Mouse (Mus musculus) midbrain, embryonic 16.5 days (tissue): Measurements from ENCODE around the gene Sacs. TPM values are rescaled to one million over a fixed set of nuclear protein-coding genes. Genes with fewer than 3 reads are reported as not detected.
A peak's percentile ranks its signal among the peaks of the same experiment; 100 is the strongest.

Experiments
- ATAC-seq: fragments of 200-750 bp; cut with Nextera tagmentation; 2 replicates; pipeline ENCODE4 v1.8.0; 2017; ENCODE audit warnings: moderate TSS enrichment
- H3K27ac ChIP-seq: fragments of 300-500 bp; sonication (generic); 2 replicates; pipeline ENCODE4 v1.5.1; 2014; ENCODE audit warnings: mild to moderate bottlenecking, low read length, mixed read lengths
- H3K27me3 ChIP-seq: fragments of 300-500 bp; sonication (generic); 2 replicates; pipeline ENCODE4 v1.6.1; 2014; ENCODE audit warnings: low read depth, low read length, mixed read lengths; ENCODE audit not compliant: control insufficient read depth, insufficient read depth
- H3K36me3 ChIP-seq: fragments of 300-500 bp; sonication (generic); 2 replicates; pipeline ENCODE4 v1.6.1; 2014; ENCODE audit warnings: mild to moderate bottlenecking, low read length, moderate library complexity, mixed read lengths; ENCODE audit not compliant: control insufficient read depth, insufficient read depth
- H3K4me1 ChIP-seq: fragments of 300-500 bp; sonication (generic); 2 replicates; pipeline ENCODE4 v1.6.1; 2014; ENCODE audit warnings: mild to moderate bottlenecking, low read length, mixed read lengths; ENCODE audit not compliant: control insufficient read depth, insufficient read depth
- H3K4me2 ChIP-seq: fragments of 300-500 bp; sonication (generic); 2 replicates; pipeline ENCODE4 v1.6.1; 2014; ENCODE audit warnings: mild to moderate bottlenecking, low read length, mixed read lengths
- H3K4me3 ChIP-seq: fragments of 300-500 bp; sonication (generic); 2 replicates; pipeline ENCODE4 v1.5.1; 2014; ENCODE audit warnings: low read depth, mild to moderate bottlenecking, low read length, moderate library complexity, mixed read lengths
- H3K9ac ChIP-seq: fragments of 300-500 bp; sonication (generic); 2 replicates; pipeline ENCODE4 v1.6.1; 2014; ENCODE audit warnings: low read depth, low read length, mixed read lengths
- H3K9me3 ChIP-seq: fragments of 300-500 bp; sonication (generic); replicated peaks from 2 replicates; pipeline ENCODE4 v1.6.1; 2014; ENCODE audit warnings: mild to moderate bottlenecking, low read length, mixed read lengths; ENCODE audit not compliant: control insufficient read depth, poor library complexity, severe bottlenecking
- WGBS: fragments of 180-500 bp; shearing (Covaris S2); extraction: QIAGEN DNeasy Blood & Tissue Kit; methylation state at CpG from one replicate; pipeline ENCODE4 v1.1.7; 2014; 5-methylcytosine and 5-hydroxymethylcytosine counted together
- polyA plus RNA-seq: library from polyadenylated mRNA; unstranded; fragments of >200 nt; fragmentation: Nextera tagmentation; extraction: Ambion mirVana; gene quantifications from 2 replicates; pipeline ENCODE4 v1.2.1, GENCODE M21; 2015

Gene Sacs
- polyA plus RNA-seq, 1 experiment from 2014 or later: 7.0 TPM

DNA sequence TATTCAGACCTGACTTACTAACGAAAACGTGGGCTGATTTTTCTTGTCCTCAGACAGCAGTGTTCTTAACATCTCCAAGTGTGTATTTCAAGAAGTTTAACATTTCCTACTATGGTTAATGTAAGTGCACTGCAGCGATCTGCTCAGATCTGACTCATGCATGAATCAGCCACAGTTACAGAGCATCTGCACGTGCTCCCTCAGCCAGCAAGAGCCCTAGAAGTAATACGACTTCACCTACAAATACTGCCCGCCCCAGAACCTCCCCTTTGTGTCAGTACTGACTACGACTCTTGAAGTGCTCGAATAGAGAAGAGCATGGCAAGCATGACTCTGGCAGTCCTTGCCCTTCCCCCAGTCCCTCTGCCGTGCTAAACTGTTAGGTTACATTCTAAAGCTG lies 100.5 kb downstream of the Sacs start:
- Histone ChIP-seq H3K4me3 (no peak overlapping the region), H3K27me3 (no peaks in the 10 kb centered on the region), H3K36me3 (no peaks in the 10 kb centered on the region), H3K9ac (no peak overlapping the region), H3K4me2 (no peak overlapping the region), H3K27ac (no peak overlapping the region), H3K4me1 (no peaks in the 10 kb centered on the region), H3K9me3 (no peaks in the 10 kb centered on the region)
- ATAC-seq: no peak
- 80% methylated on average over 9 of the region's 9 CpGs for WGBS

DNA sequence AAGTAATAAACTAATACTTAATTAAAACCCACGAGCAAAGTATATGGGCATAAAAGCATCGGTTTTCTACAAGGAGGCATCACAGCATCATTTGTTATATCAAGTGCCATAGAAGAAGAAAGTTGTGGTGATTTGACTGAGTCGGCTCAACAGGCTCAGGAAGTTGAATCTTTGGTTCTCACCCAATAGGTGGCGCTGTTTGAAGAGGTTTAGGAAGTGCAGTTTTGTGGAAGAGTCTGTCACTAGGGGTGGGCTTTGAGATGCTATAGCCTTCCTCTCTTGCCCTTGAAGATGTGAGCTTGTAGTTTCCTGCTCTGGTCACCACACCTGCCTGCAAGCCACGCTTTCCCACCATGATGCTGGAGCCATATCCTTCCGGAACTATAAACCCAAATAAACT lies 104.4 kb downstream of the Sacs start:
- Histone ChIP-seq H3K4me3 (no peak overlapping the region), H3K4me2 (no peak overlapping the region), H3K36me3 (no peaks in the 10 kb centered on the region), H3K9ac (no peak overlapping the region), H3K27me3 (no peaks in the 10 kb centered on the region), H3K9me3 (peaks cover 7% of the 10 kb centered on the region; the same call in 1 of the 2 replicates), H3K4me1 (no peaks in the 10 kb centered on the region), H3K27ac (no peak overlapping the region)
- 36% methylated on average over 6 of the region's 6 CpGs for WGBS
- ATAC-seq: no peak

GRCm38 (mm10) chr14:61246444-61246843 lies 108.2 kb downstream of the Sacs start:
- H3K27me3 ChIP-seq: no peaks in the 10 kb centered on the region
- H3K36me3 ChIP-seq: no peaks in the 10 kb centered on the region
- peaks cover 9% of the 10 kb centered on the region; the same call in 1 of the 2 replicates for H3K9me3 ChIP-seq
- H3K4me1 ChIP-seq: no peaks in the 10 kb centered on the region
- H3K27ac ChIP-seq: no peak overlapping the region
- no peak overlapping the region for H3K4me3 ChIP-seq
- WGBS: 88% methylated on average over 3 of the region's 3 CpGs
- no peak overlapping the region for H3K9ac ChIP-seq
- H3K4me2 ChIP-seq: no peak overlapping the region
- ATAC-seq: no peak

GRCm38 (mm10) chr14:61252596-61253388 lies 114.5 kb downstream of the Sacs start:
- Histone ChIP-seq H3K4me2 (no peak overlapping the region), H3K27me3 (no peaks in the 10 kb centered on the region), H3K4me3 (no peak overlapping the region), H3K27ac (no peak overlapping the region), H3K4me1 (no peaks in the 10 kb centered on the region), H3K9ac (no peak overlapping the region), H3K36me3 (no peaks in the 10 kb centered on the region), H3K9me3 (peaks cover 2% of the 10 kb centered on the region; the same call in 1 of the 2 replicates)
- 89% methylated on average over 15 of the region's 15 CpGs for WGBS
- ATAC-seq: no peak

DNA sequence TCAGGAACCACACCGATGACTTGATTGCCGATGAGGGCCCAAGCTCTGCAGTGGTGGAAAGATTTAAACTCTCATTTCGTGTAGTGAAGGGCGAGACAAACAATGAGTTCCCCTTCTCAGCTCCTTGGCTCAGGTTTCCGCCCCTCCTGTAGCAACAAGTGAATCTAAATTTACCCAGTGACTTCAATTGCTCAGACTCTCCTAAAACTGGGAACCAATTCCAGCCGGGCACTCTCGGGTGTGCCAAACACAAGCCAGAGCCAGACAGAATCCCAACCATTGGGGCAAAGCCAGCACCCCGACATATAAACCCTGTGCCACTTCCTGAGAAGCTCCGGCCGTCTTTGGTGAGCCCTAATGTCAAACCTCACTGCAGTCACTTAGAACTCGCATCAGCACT lies 120.1 kb downstream of the Sacs start, which contains the start of gene Sgcg:
Gene Sgcg, minus strand, starts transcription at position 139 of the 400 bp plus-strand sequence.
- H3K9ac ChIP-seq: no peak within 1 kb of the TSS
- H3K27me3 ChIP-seq: no peaks in the 10 kb centered on the region
- no peak within 1 kb of the TSS for H3K27ac ChIP-seq
- H3K9me3 ChIP-seq: no peaks in the 10 kb centered on the region
- H3K36me3 ChIP-seq: no peaks in the 10 kb centered on the region
- no peak within 1 kb of the TSS for H3K4me2 ChIP-seq
- no peak for ATAC-seq
- WGBS: 75% methylated on average over 11 of the region's 11 CpGs
- no peaks in the 10 kb centered on the region for H3K4me1 ChIP-seq
- no peak within 1 kb of the TSS for H3K4me3 ChIP-seq

GRCm38 (mm10) chr14:61259084-61259483 lies 120.8 kb downstream of the Sacs start:
- Histone ChIP-seq H3K9me3 (no peaks in the 10 kb centered on the region), H3K36me3 (no peaks in the 10 kb centered on the region), H3K27ac (no peak overlapping the region), H3K4me2 (no peak overlapping the region), H3K4me1 (no peaks in the 10 kb centered on the region), H3K4me3 (no peak overlapping the region), H3K27me3 (no peaks in the 10 kb centered on the region), H3K9ac (no peak overlapping the region)
- ATAC-seq: no peak
- 74% methylated on average over 3 of the region's 3 CpGs for WGBS

DNA sequence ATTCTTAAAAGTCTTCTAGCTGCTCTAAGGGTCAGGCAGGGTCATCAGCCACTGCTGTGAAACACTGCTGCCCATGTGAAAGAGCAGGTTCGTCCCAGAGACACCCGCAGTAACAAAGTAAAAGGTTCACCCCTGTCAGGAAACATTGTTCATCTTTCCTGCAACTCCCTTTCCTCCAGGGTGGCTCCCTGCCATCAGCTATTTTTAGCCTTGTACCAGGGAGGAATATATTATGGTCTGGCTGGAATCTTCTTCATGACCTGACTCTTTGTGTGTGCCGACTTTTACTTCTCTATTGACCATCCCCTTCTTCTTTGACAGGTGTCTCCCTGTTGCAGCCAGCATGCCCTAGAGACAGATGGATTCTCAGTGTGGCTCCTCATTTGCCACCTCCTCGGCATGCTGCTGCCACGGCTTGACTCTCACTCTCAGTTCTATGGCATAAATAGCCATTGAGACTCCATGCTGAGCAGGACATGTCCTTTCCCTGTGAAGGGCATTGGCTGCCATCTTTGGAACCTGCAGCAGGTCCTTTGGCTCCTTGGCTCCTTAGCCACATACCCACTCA lies 129.7 kb downstream of the Sacs start:
- no peak overlapping the region for H3K4me3 ChIP-seq
- no peaks in the 10 kb centered on the region for H3K9me3 ChIP-seq
- H3K36me3 ChIP-seq: no peaks in the 10 kb centered on the region
- H3K27ac ChIP-seq: no peak overlapping the region
- no peak overlapping the region for H3K9ac ChIP-seq
- no peaks in the 10 kb centered on the region for H3K4me1 ChIP-seq
- no peak for ATAC-seq
- H3K4me2 ChIP-seq: no peak overlapping the region
- WGBS: 63% methylated on average over 5 of the region's 5 CpGs
- H3K27me3 ChIP-seq: no peaks in the 10 kb centered on the region

DNA sequence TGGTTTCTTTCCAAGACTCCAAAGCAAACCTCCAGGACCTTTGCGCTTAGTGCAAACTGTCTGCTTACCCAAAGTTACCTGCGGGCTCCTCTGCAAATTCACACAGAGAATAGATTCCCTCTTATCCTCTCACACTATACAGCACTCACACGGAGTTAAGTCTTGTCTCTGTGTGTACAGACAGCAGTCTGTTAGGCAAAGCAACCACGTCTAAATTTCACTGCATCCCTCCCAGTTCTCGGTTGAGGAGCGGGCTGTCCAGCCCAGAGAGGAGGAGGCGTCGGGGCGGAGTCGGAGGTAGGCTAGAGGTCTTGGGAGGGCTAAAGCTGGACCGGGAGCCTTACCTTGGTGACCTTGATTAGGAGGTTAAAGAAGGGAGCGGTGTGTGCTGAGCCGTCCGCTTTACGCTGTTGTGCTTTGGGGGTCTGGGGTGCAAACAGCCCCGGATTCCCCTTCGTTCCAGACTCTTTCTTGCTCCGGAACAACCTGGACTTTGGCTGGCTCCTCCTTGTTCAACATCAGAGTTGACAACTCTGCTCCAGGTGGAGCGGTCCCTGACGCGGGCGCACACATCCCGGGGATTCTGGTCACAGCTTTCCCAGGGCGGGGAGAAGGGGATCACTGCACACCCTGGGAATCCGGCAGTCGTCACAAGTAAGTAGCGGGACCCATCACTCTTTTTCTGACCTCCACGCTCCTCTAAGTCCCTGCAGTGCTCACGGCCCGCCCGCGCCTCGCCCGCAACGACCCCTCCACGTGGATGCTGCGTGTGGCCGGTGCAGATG lies 136.3 kb downstream of the Sacs start:
- Histone ChIP-seq H3K4me1 (peaks cover 8% of the 10 kb centered on the region), H3K4me2 (peak overlapping the region; percentile 57), H3K9me3 (no peaks in the 10 kb centered on the region), H3K27me3 (peaks cover 16% of the 10 kb centered on the region), H3K9ac (no peak overlapping the region), H3K27ac (no peak overlapping the region), H3K36me3 (no peaks in the 10 kb centered on the region), H3K4me3 (peak overlapping the region; percentile 27)
- WGBS: 7% methylated on average over 38 of the region's 38 CpGs
- ATAC-seq: peak; percentile 42; the same call in 1 of the 2 replicates

DNA sequence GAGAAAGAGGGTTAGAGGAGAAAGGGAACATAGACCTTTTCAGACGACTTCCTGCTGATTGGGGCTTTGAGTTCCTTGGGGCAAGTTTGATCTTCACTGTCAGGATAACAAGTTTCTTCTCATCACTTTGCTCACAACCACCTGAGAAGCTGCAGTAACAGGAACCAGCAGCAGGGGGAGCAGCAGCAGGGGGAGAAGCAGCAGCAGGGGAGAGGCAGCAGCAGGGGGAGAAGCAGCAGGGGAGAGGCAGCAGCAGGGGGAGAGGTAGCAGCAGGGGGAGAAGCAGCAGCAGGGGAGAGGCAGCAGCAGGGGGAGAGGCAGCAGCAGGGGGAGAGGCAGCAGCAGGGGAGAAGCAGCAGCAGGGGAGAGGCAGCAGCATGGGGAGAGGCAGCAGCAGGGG lies 139.0 kb downstream of the Sacs start:
- Histone ChIP-seq H3K9ac (no peak overlapping the region), H3K27me3 (peaks cover 16% of the 10 kb centered on the region), H3K4me3 (no peak overlapping the region), H3K27ac (no peak overlapping the region), H3K36me3 (no peaks in the 10 kb centered on the region), H3K4me2 (no peak overlapping the region), H3K4me1 (peaks cover 8% of the 10 kb centered on the region), H3K9me3 (no peaks in the 10 kb centered on the region)
- 62% methylated on average over 1 of the region's 1 CpGs for WGBS
- no peak for ATAC-seq
